Mouse (Mus musculus) brain, embryonic 14.5 days (tissue): ENCODE measurements around the gene Fkbpl. TPM values are rescaled to one million over a fixed set of nuclear protein-coding genes. Genes with fewer than 3 reads are reported as not detected.

Experiments used
- DNase-seq: peaks from one replicate; pipeline ENCODE4 v3.0.0-alpha.2; 2011; ENCODE audit warnings: low read depth
- CTCF ChIP-seq: fragments of 200-500 bp; IDR thresholded peaks from 2 replicates; pipeline ENCODE4 v1.5.1; 2012; ENCODE audit warnings: inconsistent platforms, mild to moderate bottlenecking, moderate library complexity, borderline replicate concordance; ENCODE audit not compliant: insufficient read depth, insufficient read length; ENCODE audit errors: extremely low read depth
- POLR2A ChIP-seq: fragments of 200-500 bp; IDR thresholded peaks from 2 replicates; pipeline ENCODE4 v1.6.1; 2012; ENCODE audit warnings: mild to moderate bottlenecking, inconsistent platforms, borderline replicate concordance; ENCODE audit not compliant: poor library complexity, insufficient read depth, insufficient read length, severe bottlenecking; ENCODE audit errors: extremely low read depth
- polyA plus RNA-seq: library from polyadenylated mRNA; depleted of rRNA; stranded (reverse); fragments of >200 nt; gene quantifications from 2 replicates; pipeline ENCODE4 v1.2.3, GENCODE M21; 2012

The Fkbpl gene
- polyA plus RNA-seq, 1 experiment, result 6.8 TPM

DNA sequence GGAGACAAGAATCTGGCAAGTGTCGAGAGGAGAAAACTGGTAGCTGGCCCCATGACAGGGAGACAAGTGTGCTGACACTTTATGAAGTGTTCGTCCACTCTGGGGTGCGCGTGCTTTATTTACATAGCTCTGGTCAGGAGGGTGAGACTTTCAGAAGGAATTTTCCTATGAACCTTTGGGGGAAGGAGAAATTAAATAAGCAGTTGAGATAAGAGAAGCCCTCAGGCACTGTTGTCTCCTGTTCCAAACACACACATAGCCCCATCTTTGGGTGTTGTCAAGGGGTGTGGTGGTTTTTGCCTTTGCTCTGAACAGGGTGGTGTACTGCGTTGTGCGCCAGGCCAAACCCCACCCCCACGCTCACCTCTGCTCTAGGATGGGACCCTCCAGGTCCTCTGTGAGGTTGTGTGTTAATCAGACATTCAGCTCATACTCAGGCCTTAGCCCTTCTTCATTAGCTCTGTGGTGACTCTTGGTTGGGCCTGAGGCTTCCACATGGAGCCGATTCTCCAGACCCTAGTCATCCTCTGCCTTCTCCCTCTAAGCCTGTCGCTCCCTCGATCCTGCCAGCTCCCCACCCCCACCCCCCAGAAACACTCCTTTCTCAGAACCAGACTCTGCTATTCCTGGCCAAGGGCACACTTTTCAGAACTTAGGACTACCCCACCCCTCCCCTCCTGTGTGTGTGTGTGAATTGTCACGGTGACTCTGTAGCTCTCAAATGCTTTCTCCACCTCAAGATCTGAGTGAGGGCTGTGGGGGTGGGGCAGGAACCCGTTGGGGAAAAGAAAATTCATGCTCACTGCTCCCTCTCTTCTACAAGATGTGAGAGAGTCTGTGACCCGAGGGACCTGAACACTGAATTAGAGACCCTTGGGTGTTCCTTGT, 30.9 kb downstream of the Fkbpl start:
- no peak for DNase-seq
- TF ChIP-seq CTCF, result no peak
- no peak for TF ChIP-seq POLR2A

DNA sequence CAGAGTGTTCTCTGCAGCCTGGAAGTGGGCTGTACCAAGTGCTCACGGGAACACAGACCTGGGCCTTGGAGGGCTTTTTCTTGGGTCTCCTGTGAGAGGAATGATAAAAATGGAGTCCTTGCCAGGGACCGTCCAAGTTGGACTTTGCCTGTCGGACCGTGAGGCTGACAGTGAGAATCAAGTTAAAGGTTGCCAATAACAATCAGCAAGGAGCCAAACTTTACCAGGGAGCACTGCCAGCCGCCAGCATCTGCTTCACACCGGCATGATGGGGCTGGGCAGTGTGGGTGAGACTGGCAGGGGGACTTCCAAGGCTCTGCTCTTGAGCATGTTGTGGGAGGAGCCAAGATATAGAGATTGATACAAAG, 31.5 kb downstream of the Fkbpl start:
- DNase-seq, result no peak
- no peak for TF ChIP-seq CTCF
- TF ChIP-seq POLR2A, result no peak

DNA sequence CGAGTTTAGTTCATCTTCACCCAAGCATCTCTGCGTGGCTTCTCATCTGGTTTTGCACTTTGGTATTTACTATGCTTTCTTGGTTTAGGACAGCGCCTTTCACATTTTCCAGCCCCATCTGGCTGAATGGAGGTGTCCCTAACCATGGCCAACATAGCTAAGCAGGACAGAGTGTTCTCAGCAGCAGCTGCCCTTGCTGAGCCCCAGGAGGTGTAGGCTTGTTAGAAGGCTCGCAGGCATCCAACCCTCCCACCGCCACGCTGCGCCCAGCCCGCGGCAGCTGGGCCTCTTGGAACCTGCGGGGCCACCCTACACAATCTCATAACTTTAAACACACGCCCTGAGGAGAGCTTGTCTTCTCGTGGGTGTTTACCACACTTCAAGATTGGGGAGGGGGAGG, 32.1 kb downstream of the Fkbpl start:
- TF ChIP-seq CTCF (no peak), POLR2A (no peak)
- no peak for DNase-seq

GRCm38 (mm10) chr17:34680191-34680590, 35.6 kb downstream of the Fkbpl start:
- DNase-seq, result no peak
- no peak for TF ChIP-seq POLR2A
- TF ChIP-seq CTCF, result no peak

- TF ChIP-seq POLR2A, result no peak
- no peak for DNase-seq
These were observed 36.1 kb downstream of the Fkbpl start for GRCm38 (mm10) chr17:34680621-34681020.

GRCm38 (mm10) chr17:34681132-34681571, 36.6 kb downstream of the Fkbpl start:
- no peak for DNase-seq
- TF ChIP-seq POLR2A (no peak), CTCF (no peak)

GRCm38 (mm10) chr17:34681881-34682536, 37.4 kb downstream of the Fkbpl start:
- TF ChIP-seq POLR2A, result no peak
- no peak for TF ChIP-seq CTCF
- no peak for DNase-seq

DNA sequence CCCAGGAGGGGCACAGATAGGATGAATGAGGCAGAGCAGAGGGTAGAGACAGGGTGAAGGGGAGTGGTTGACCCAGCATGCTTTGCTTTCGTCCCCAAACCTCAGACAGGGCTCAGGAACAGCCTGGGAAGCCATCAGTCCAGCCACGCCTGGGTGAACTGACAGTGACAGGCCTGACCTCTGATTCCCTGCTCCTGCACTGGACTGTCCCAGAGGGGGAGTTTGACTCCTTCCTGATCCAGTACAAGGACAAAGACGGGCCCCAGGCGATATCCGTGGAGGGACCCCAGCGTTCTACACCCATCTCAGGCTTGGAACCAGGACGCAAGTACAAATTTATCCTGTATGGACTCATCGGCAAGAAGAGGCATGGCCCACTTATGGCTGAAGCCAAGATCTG, 38.6 kb downstream of the Fkbpl start:
- TF ChIP-seq POLR2A (no peak), CTCF (no peak)
- DNase-seq, result no peak

DNA sequence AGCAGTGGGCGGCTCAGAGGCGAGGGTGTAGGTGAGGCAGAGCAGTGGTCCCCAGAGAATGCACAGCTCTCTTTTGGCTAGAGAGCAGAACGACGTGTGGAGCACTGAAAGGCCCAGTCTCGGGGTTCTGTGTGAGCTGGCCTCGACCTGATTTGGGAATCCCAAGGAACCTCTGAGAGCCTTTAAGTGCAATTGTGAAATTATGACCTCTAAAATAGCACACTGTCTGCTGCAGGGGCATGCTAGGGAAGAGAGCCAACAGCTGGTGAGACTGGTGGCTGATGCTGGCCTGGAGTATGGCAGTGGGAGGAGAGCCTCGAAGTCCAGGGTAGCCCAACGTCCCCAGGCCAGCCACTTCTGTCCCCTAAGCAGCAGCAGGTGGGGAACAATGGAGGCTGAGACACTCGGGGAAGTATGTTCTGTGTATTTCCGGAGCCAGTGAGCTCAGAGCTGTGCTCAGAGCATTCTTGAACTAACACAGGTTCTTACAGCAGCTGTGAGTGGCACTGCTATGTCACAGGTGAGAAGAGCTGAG, 39.2 kb downstream of the Fkbpl start:
- TF ChIP-seq CTCF (no peak), POLR2A (no peak)
- DNase-seq, result no peak

DNA sequence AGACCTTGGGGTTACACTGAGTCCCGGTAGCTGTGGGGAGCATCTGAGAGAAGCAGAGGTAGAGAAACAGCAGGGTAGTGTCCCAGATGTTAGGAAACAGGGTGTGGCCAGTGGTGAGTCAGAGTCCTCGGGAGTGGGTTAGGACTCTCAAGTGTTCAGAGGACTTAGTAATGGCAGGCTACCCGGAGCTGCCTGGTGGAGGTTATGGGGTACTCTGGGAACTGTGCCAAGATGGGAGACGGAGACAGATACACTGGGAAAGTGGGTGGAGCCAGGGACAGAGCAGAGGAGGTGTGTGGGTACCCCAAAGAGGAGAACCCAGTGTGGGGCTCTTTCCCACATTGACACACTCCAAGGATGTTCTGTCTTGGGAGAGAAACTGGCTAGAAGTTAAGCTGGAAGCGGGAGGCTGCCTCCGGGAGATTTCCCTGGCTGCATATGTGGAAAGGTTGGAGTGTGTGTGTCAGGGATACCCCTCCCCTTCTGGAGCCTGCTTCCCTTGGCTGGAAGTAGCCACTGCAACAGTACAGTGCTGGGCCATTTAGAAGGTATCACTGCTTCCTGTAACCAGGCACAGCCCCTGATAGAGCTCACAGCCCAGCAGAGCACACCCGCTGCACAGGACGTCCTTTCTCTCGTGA, 39.8 kb downstream of the Fkbpl start:
- peak; percentile 1 for DNase-seq
- no peak for TF ChIP-seq POLR2A
- TF ChIP-seq CTCF, result no peak
